Mouse (Mus musculus) right cerebral cortex, postnatal 36 days (tissue): ENCODE results near the gene Shroom4.
"Not testable (repeated sequence)": the region's sequence is repeated elsewhere in the genome, so short reads cannot be mapped to it uniquely, and the experiment has no call there.

Experiments
- DNase-seq, 2 experiments: peaks; one replicate each; pipeline ENCODE4 v3.0.0; 2022; ENCODE audit warnings: low spot score in 2 of 2, mixed read lengths in 1 of 2

Shroom4 gene

GRCm38 (mm10) chrX:6399626-6400397, at the start of gene Shroom4:
TSS of gene Shroom4 (plus strand) at chrX:6399854.
- DNase-seq, result peak; percentile 22 to 49

DNA sequence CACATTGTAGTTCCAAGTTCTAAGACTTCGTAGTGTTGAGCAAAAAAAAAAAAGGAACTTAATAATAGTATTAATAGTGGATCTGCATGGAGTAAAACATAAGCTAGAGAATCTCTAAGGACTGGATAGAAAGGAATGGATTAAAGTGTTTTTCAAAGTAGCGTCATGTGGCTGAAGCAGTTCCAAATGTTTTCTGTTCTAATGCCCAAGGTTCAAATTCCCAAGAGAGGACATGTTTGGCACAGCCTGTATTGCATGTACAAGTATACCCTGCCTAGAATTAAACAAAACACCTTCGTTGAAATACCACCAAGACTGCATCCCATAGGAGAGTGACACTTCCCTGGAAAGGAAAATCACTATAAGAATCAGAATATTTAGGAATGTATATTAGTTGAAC, 42.8 kb upstream of the Shroom4 start:
- DNase-seq, result no peak

- DNase-seq, result no peak
Measured at GRCm38 (mm10) chrX:6357503-6358114, 42.0 kb upstream of the Shroom4 start.

- no peak for DNase-seq
Measured at GRCm38 (mm10) chrX:6368822-6369221, 30.8 kb upstream of the Shroom4 start.

- no peak for DNase-seq
Measured at GRCm38 (mm10) chrX:6370706-6371105, 28.9 kb upstream of the Shroom4 start.

DNA sequence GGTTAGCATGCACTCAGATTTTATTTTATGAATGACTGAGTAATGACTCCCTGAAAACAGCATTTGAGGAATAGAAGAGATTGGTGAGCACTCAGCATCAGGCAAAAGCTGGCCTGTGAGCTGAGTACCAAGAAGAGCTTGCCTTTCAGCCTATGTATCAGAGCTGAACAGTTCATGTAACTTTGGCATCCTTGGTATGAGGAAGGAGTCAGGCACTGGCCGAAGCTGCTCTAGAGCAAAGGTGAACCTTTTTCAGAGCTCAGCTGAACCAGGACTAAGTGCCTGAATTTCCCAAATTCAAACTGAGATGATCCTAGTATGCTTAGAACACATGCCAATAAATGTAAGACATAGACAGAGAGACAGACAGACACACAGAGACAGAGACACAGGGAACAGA, 5.8 kb upstream of the Shroom4 start:
- DNase-seq, result no peak

- no peak for DNase-seq
Measured at GRCm38 (mm10) chrX:6399193-6399592, 461 bp upstream of the Shroom4 start.

- DNase-seq, result no peak
Measured at GRCm38 (mm10) chrX:6400398-6401020, 855 bp downstream of the Shroom4 start.

GRCm38 (mm10) chrX:6402921-6403320, 3.3 kb downstream of the Shroom4 start:
- DNase-seq, result no peak

DNA sequence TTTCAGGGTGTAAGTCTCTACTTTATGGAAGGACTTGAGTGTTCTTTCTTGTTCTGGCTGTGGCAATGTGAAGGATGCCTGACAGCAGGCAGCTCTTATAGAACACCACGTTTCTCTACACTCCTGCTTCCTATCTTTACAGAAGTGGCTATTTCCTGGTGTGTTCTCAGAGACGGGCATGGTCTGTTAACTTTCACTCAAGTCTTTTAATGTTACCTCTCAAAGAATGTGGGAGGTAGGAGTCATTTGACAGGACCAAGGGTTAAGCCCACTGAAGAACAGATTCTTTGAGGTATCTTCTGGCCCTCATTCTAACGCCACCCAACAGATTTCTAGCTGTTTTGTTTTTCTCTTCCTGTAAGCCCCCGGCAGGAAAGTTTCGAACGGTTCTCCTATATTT, 9.5 kb downstream of the Shroom4 start:
- no peak for DNase-seq

DNA sequence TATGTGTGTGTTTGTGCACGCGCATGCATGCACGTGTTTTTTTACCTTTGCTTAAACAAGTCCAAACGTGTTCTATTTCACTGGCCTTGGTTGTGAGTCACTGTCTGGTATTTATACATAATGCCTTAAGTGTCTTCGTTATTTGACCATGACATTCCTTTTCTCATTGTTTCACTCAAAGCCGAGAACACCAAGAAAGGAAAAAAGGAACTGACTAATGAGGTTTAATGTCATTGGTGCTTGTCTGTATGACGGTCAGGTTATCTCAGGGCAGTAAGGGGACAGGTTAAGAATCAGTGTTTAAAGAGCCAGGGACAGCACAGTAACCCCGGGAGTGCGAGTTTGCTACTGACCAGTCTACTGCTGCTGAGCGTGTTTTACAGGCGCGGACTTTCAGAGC, 15.8 kb downstream of the Shroom4 start:
- no peak for DNase-seq

GRCm38 (mm10) chrX:6415936-6416335, 16.3 kb downstream of the Shroom4 start:
- no peak for DNase-seq

DNA sequence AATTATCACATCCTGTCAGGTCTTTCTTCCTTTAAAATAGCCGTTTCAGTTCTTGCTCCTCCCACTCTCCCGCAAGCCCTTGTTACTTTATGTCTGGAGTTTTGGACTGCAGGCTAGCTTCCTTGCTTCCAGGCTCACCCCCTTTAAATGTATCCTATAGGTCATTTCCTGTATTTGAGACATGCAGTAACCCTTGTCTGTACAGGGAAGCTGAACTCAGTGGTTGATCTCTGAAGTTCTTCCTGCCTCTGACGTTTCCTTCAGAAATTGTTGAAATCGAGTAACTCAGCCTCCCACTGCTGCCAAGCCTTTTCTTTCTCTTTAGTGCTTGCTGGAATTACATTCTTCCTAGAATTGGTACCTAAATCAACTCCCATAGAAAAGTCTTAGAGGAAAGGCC, 18.5 kb downstream of the Shroom4 start:
- no peak for DNase-seq

GRCm38 (mm10) chrX:6435260-6435659, 35.6 kb downstream of the Shroom4 start:
- no peak for DNase-seq

DNA sequence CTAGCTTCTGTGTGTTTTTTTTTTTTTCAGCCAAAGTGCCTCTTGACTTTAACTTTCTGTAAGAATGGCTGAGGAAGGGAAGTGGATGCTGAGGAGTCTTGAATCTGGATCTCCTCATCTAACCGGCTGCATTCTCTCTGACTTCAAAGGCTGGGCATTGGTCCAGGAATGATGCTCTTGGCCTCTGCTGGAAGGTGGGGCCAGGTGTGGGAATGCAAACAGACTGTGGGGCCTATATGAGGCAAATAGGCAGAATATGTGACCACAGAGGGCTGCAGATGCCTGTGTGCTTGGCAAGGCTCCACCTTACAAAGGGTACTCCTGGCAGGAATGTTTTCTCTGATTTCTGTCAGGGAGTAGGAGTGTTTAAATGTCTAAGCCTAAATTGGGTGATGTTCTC, 46.8 kb downstream of the Shroom4 start:
- DNase-seq, result no peak

GRCm38 (mm10) chrX:6448001-6448400, 48.3 kb downstream of the Shroom4 start:
- peak; percentile 1 to 3 for DNase-seq

DNA sequence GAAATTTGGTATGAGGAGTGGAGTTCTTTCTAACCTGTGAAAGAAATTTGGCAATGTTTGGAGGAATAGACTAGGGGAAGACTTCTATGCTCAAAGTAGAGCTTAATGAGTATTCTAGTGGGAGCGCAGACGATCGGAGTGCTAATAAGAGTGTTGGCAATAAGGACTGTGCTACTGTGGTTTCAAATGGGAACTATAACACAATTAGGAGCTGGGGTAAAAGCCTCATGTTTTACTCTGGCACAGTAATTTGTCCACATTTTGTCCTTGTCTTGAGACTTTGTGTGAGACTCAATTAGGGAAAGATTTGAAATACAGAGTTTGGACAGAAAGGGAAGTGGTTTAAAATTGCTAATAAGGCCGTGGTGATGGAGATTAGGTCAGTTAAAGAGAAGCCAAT, 53.6 kb downstream of the Shroom4 start:
- DNase-seq, result no peak

- not testable (repeated sequence) for DNase-seq
Measured at GRCm38 (mm10) chrX:6469251-6469650, 69.6 kb downstream of the Shroom4 start.

DNA sequence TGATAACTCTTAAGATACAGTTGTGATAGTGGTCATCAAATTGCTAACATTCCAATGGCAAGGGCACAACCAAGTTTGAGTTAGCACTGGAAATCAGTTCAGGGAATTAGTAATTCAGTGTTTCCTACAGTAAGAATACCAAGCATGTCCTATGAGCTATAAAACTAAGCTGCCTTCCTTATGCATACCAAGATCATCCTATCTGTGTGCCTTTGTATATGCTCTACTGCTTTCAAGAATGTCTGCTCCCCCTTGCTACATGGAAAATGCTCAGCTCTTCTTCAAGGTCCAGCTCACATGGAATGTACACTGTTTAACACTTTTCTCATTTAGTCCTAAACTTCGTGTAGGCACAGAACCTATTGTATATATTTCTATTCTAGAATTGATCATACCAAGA, 72.9 kb downstream of the Shroom4 start:
- not testable (repeated sequence) for DNase-seq

DNA sequence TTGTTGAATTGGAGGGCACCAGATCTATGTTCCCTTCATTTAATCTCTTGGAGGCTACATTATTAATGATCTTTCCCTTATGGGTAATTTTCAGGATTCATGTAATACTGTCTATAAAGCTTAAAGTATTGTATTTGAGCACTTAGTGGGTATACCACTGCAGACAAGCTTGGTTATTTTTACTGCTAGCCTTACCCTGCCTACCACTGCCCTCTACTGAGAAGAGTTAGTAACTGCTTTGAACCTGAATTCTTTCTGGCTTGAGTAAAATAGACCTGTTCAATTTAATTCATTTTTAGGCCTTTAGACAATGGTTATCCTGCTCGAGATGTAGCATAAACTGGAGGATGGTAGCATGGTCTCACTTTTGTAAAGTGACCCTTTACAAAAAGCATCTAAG, 75.5 kb downstream of the Shroom4 start:
- DNase-seq, result no peak

DNA sequence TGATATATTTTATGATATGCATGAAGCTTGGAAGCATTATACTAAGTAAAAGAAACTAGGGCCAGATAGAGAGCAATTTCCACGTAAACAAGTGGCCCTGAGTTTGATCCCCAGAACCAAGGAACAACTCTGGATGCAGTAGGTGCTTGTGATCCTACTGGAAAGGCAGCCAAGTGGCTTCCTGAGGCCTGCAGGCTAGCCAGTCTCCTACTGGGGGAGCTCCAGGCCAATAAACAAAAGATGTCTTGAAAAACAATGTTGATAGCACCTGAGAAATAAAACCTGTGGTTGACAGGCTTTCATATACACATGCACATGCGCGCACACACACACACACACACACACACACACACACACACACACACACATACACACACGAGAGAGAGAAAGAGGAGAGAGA, 82.6 kb downstream of the Shroom4 start:
- no peak for DNase-seq

DNA sequence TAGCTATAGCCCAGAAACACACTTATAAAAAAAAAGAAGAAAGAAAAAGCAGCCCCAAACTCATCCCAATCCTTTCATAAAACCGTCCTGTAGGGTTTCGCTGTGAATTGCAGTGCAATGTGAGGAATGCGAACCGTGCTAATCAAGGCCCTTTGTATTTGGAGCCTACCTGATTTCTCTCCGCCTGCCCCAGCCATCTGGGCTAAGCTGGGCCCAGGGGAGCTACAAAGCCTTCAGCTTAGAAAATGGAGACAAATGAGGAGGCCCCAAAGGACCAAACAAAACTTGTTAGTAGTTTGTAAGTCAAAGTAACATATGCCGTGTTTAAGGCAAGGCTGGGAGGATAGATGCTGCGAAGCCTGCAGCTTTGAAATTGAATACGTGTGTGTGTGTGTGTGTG, 84.2 kb downstream of the Shroom4 start:
- DNase-seq, result no peak

DNA sequence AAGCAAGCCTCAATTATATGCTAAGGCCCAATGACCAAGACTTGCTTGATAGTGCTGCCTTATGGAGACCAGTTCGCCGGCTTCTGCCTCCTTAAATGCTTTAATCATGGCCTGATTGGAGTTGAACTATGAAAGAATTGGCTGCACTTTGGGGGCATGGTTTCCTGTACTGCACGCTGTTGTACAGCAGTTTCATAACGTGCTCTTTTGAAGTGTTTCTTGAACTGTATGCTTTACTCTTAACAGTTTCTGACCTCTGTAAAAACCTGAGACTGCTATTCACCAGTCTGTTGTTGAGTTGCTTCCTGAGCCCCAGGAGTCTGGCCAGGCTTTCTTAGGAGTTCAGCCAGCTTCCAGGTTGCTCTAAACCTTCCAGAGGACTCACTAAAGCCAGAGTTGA, 90.8 kb downstream of the Shroom4 start:
- DNase-seq, result no peak
